Mouse (Mus musculus) C2C12 (cell line): ENCODE results near the gene Retn.

ENCODE experiments used
- CTCF ChIP-seq: IDR thresholded peaks from one replicate; pipeline ENCODE4 v1.5.1; 2011; ENCODE audit not compliant: control insufficient read depth, insufficient read depth, insufficient read length
- MAX ChIP-seq: IDR thresholded peaks from one replicate; pipeline ENCODE4 v1.6.1; 2011; ENCODE audit warnings: mild to moderate bottlenecking, control low read depth
- MYOG ChIP-seq: IDR thresholded peaks from one replicate; pipeline ENCODE4 v1.6.1; 2011; ENCODE audit not compliant: control insufficient read depth, insufficient read length; ENCODE audit errors: extremely low read depth

DNA sequence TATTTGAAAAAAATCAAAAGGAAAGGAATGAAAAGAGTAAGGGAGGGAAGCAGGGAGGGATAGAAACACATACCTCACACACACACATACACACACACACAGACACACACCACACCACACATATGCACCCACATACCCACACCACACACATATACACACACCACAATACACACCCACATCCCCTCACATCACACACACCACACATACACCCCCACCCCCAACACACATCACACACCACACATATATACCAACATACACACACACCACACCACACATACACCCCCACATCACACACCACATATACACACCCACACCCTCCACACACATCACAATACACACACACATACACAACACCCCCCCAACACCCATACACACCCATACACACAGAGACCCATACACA is 29.0 kb downstream of the Retn start:
- TF ChIP-seq CTCF (no peak), MAX (no peak), MYOG (no peak)
